Mouse (Mus musculus): ENCODE results near the gene Krt23. TPM values are rescaled to one million over a fixed set of nuclear protein-coding genes. Genes with fewer than 3 reads are reported as not detected.

Gene Krt23
- polyA plus RNA-seq, 1 experiment from 2014 or later, result 8.2 TPM

GRCm38 (mm10) chr11:99472405-99472804 is 20.5 kb downstream of the Krt23 start:
- H3K27me3 ChIP-seq (replicated peaks; ENCODE audit: insufficient read depth, low read length), result no peaks in the 10 kb centered on the region
- ATAC-seq, result 0 out of 2 replicates have a peak, but pooled peaks have one; percentile 6
- no peak overlapping the region for H3K4me2 ChIP-seq (replicated peaks; ENCODE audit: low read depth, low read length)
- TF ChIP-seq EP300 (IDR thresholded peaks at IDR 0.05) (no peak), CTCF (IDR thresholded peaks at IDR 0.05) (no peak)
- H3K27ac ChIP-seq (ENCODE audit: low read length), result peak overlapping the region; percentile 64
- H3K9ac ChIP-seq (replicated peaks; ENCODE audit: low read depth), result no peak overlapping the region
- DNase-seq (ENCODE audit: low spot score), result no peak
- 23% methylated on average over 4 of the region's 4 CpGs for WGBS
- no peak overlapping the region for H3K4me3 ChIP-seq (ENCODE audit: low read depth, low read length)
- H3K4me1 ChIP-seq (ENCODE audit: insufficient read depth, low read depth, low read length), result no peaks in the 10 kb centered on the region
- H3K36me3 ChIP-seq (ENCODE audit: insufficient read depth, low read length), result no peaks in the 10 kb centered on the region
- no peaks in the 10 kb centered on the region for H3K9me3 ChIP-seq (ENCODE audit: low read length)

- H3K9me3 ChIP-seq (ENCODE audit: low read length), result no peaks in the 10 kb centered on the region
- H3K4me1 ChIP-seq (ENCODE audit: insufficient read depth, low read depth, low read length), result no peaks in the 10 kb centered on the region
- peak overlapping the region; percentile 66 for H3K27ac ChIP-seq (ENCODE audit: low read length)
- no peak overlapping the region for H3K4me3 ChIP-seq (ENCODE audit: low read depth, low read length)
- no peak overlapping the region for H3K9ac ChIP-seq (replicated peaks; ENCODE audit: low read depth)
- TF ChIP-seq EP300 (IDR thresholded peaks at IDR 0.05) (peak; percentile 91), CTCF (IDR thresholded peaks at IDR 0.05) (no peak)
- H3K27me3 ChIP-seq (replicated peaks; ENCODE audit: insufficient read depth, low read length), result no peaks in the 10 kb centered on the region
- ATAC-seq (peak; percentile 82), DNase-seq (ENCODE audit: low spot score) (peak; percentile 90)
- no peak overlapping the region for H3K4me2 ChIP-seq (replicated peaks; ENCODE audit: low read depth, low read length)
- no peaks in the 10 kb centered on the region for H3K36me3 ChIP-seq (ENCODE audit: insufficient read depth, low read length)
- 62% methylated on average over 6 of the region's 6 CpGs for WGBS
Observed at GRCm38 (mm10) chr11:99471946-99472345, 21.0 kb downstream of the Krt23 start.

- peak; percentile 36 for ATAC-seq
- no peak overlapping the region for H3K4me3 ChIP-seq (ENCODE audit: low read depth, low read length)
- peak overlapping the region; percentile 59; the same call in 1 of the 2 replicates for H3K27ac ChIP-seq (ENCODE audit: low read length)
- no peaks in the 10 kb centered on the region for H3K36me3 ChIP-seq (ENCODE audit: insufficient read depth, low read length)
- DNase-seq (ENCODE audit: low spot score), result peak; percentile 74
- 17% methylated on average over 4 of the region's 4 CpGs for WGBS
- TF ChIP-seq CTCF (IDR thresholded peaks at IDR 0.05) (no peak), EP300 (IDR thresholded peaks at IDR 0.05) (no peak)
- no peak overlapping the region for H3K4me2 ChIP-seq (replicated peaks; ENCODE audit: low read depth, low read length)
- no peaks in the 10 kb centered on the region for H3K4me1 ChIP-seq (ENCODE audit: insufficient read depth, low read depth, low read length)
- H3K9ac ChIP-seq (replicated peaks; ENCODE audit: low read depth), result no peak overlapping the region
- no peaks in the 10 kb centered on the region for H3K9me3 ChIP-seq (ENCODE audit: low read length)
- no peaks in the 10 kb centered on the region for H3K27me3 ChIP-seq (replicated peaks; ENCODE audit: insufficient read depth, low read length)
Observed at GRCm38 (mm10) chr11:99469228-99469627, 23.7 kb downstream of the Krt23 start.

GRCm38 (mm10) chr11:99468566-99468965 is 24.4 kb downstream of the Krt23 start:
- WGBS, result 51% methylated on average over 11 of the region's 11 CpGs
- Histone ChIP-seq H3K36me3 (ENCODE audit: insufficient read depth, low read length) (no peaks in the 10 kb centered on the region), H3K4me3 (ENCODE audit: low read depth, low read length) (no peak overlapping the region), H3K27me3 (replicated peaks; ENCODE audit: insufficient read depth, low read length) (no peaks in the 10 kb centered on the region), H3K4me1 (ENCODE audit: insufficient read depth, low read depth, low read length) (no peaks in the 10 kb centered on the region), H3K4me2 (replicated peaks; ENCODE audit: low read depth, low read length) (no peak overlapping the region), H3K27ac (ENCODE audit: low read length) (peak overlapping the region; percentile 59; the same call in 1 of the 2 replicates), H3K9me3 (ENCODE audit: low read length) (no peaks in the 10 kb centered on the region), H3K9ac (replicated peaks; ENCODE audit: low read depth) (no peak overlapping the region)
- peak; percentile 65 for DNase-seq (ENCODE audit: low spot score)
- TF ChIP-seq EP300 (IDR thresholded peaks at IDR 0.05) (no peak), CTCF (IDR thresholded peaks at IDR 0.05) (no peak)
- peak; percentile 51 for ATAC-seq

- ATAC-seq (peak; percentile 65), DNase-seq (ENCODE audit: low spot score) (peak; percentile 72)
- 5% methylated on average over 7 of the region's 7 CpGs for WGBS
- Histone ChIP-seq H3K36me3 (ENCODE audit: insufficient read depth, low read length) (no peaks in the 10 kb centered on the region), H3K4me1 (ENCODE audit: insufficient read depth, low read depth, low read length) (no peaks in the 10 kb centered on the region), H3K4me3 (ENCODE audit: low read depth, low read length) (no peak overlapping the region), H3K4me2 (replicated peaks; ENCODE audit: low read depth, low read length) (no peak overlapping the region), H3K9ac (replicated peaks; ENCODE audit: low read depth) (no peak overlapping the region), H3K9me3 (ENCODE audit: low read length) (no peaks in the 10 kb centered on the region), H3K27ac (ENCODE audit: low read length) (peak overlapping the region; percentile 16), H3K27me3 (replicated peaks; ENCODE audit: insufficient read depth, low read length) (no peaks in the 10 kb centered on the region)
- TF ChIP-seq CTCF (IDR thresholded peaks at IDR 0.05) (no peak), EP300 (IDR thresholded peaks at IDR 0.05) (no peak)
Observed at GRCm38 (mm10) chr11:99466316-99466715, 26.6 kb downstream of the Krt23 start.

GRCm38 (mm10) chr11:99464836-99465235 is 28.1 kb downstream of the Krt23 start:
- H3K9ac ChIP-seq (replicated peaks; ENCODE audit: low read depth), result no peak overlapping the region

GRCm38 (mm10) chr11:99463155-99463554 is 29.8 kb downstream of the Krt23 start:
- Histone ChIP-seq H3K36me3 (ENCODE audit: insufficient read depth, low read length) (no peaks in the 10 kb centered on the region), H3K4me3 (ENCODE audit: low read depth, low read length) (no peak overlapping the region), H3K4me1 (ENCODE audit: insufficient read depth, low read depth, low read length) (no peaks in the 10 kb centered on the region), H3K9me3 (ENCODE audit: low read length) (no peaks in the 10 kb centered on the region), H3K27me3 (replicated peaks; ENCODE audit: insufficient read depth, low read length) (no peaks in the 10 kb centered on the region), H3K9ac (replicated peaks; ENCODE audit: low read depth) (no peak overlapping the region), H3K4me2 (replicated peaks; ENCODE audit: low read depth, low read length) (no peak overlapping the region), H3K27ac (ENCODE audit: low read length) (no peak overlapping the region)
- TF ChIP-seq EP300 (IDR thresholded peaks at IDR 0.05) (no peak), CTCF (IDR thresholded peaks at IDR 0.05) (peak; percentile 95)
- peak; percentile 81 for DNase-seq (ENCODE audit: low spot score)
- ATAC-seq, result no peak
- WGBS, result 9% methylated on average over 8 of the region's 8 CpGs

More at GRCm38 (mm10) chr11:99464836-99465235, 28.1 kb downstream of the Krt23 start:
- peak; percentile 82 for TF ChIP-seq CTCF (IDR thresholded peaks at IDR 0.05)
- TF ChIP-seq EP300 (IDR thresholded peaks at IDR 0.05), result peak; percentile 26; the same call in 1 of the 2 replicates
- Histone ChIP-seq H3K4me2 (replicated peaks; ENCODE audit: low read depth, low read length) (no peak overlapping the region), H3K9me3 (ENCODE audit: low read length) (no peaks in the 10 kb centered on the region), H3K36me3 (ENCODE audit: insufficient read depth, low read length) (no peaks in the 10 kb centered on the region), H3K4me3 (ENCODE audit: low read depth, low read length) (no peak overlapping the region), H3K27ac (ENCODE audit: low read length) (no peak overlapping the region), H3K4me1 (ENCODE audit: insufficient read depth, low read depth, low read length) (no peaks in the 10 kb centered on the region), H3K27me3 (replicated peaks; ENCODE audit: insufficient read depth, low read length) (no peaks in the 10 kb centered on the region)
- DNase-seq (ENCODE audit: low spot score) (peak; percentile 86), ATAC-seq (peak; percentile 13; the same call in 1 of the 2 replicates)
- WGBS, result 3% methylated on average over 5 of the region's 5 CpGs

All from lung, postnatal 0 days (tissue).